Mouse (Mus musculus) myocyte (in vitro differentiated cells): ENCODE data around the gene Taf8. TPM values are rescaled to one million over a fixed set of nuclear protein-coding genes. Genes with fewer than 3 reads are reported as not detected.
A peak's percentile ranks its signal among the peaks of the same experiment; 100 is the strongest.

Source experiments
- H3K27me3 ChIP-seq: one replicate; pipeline ENCODE4 v1.6.1; 2011; ENCODE audit not compliant: control insufficient read depth, insufficient read depth, insufficient read length
- H3K36me3 ChIP-seq: one replicate; pipeline ENCODE4 v1.6.1; 2011; ENCODE audit not compliant: control insufficient read depth, insufficient read depth
- H3K4me2 ChIP-seq: one replicate; pipeline ENCODE4 v1.6.1; 2011; ENCODE audit warnings: low read depth, control low read depth
- H3K4me3 ChIP-seq: one replicate; pipeline ENCODE4 v1.5.1; 2011; ENCODE audit warnings: mild to moderate bottlenecking, control low read depth, moderate library complexity
- H3K79me2 ChIP-seq: one replicate; pipeline ENCODE4 v1.6.1; 2011; ENCODE audit not compliant: control insufficient read depth, insufficient read depth
- H3ac ChIP-seq: one replicate; pipeline ENCODE4 v1.6.1; 2011; ENCODE audit not compliant: control insufficient read depth, insufficient read length
- CEBPB ChIP-seq: IDR thresholded peaks from 2 replicates; pipeline ENCODE4 v1.6.1; 2011; ENCODE audit warnings: mild to moderate bottlenecking, moderate library complexity; ENCODE audit not compliant: poor library complexity, insufficient read depth, severe bottlenecking
- E2F4 ChIP-seq: IDR thresholded peaks from one replicate; pipeline ENCODE4 v1.6.1; 2011; ENCODE audit warnings: mild to moderate bottlenecking, control low read depth, moderate library complexity; ENCODE audit not compliant: insufficient read depth
- MAX ChIP-seq: IDR thresholded peaks from one replicate; pipeline ENCODE4 v1.6.1; 2011; ENCODE audit warnings: low read depth, mild to moderate bottlenecking, control low read depth
- MYOD1 ChIP-seq, 3 experiments: IDR thresholded peaks; one replicate each; pipeline ENCODE4 v1.6.1; 2011; ENCODE audit warnings: control low read depth in 2 of 3, low read depth in 2 of 3, mild to moderate bottlenecking in 2 of 3, moderate library complexity in 1 of 3; ENCODE audit not compliant: insufficient read length in 2 of 3, control insufficient read depth in 1 of 3
- MYOG ChIP-seq, 3 experiments: IDR thresholded peaks; one replicate each; pipeline ENCODE4 v1.6.1; 2011; ENCODE audit warnings: control low read depth in 2 of 3, low read depth in 2 of 3, mild to moderate bottlenecking in 2 of 3; ENCODE audit not compliant: insufficient read length in 2 of 3, control insufficient read depth in 1 of 3, insufficient read depth in 1 of 3
- POLR2A ChIP-seq: IDR thresholded peaks from one replicate; pipeline ENCODE4 v1.6.1; 2011; ENCODE audit warnings: low read depth, mild to moderate bottlenecking, control low read depth, moderate library complexity; ENCODE audit not compliant: insufficient read length
- POLR2AphosphoS2 ChIP-seq: IDR thresholded peaks from one replicate; pipeline ENCODE4 v1.6.1; 2011; ENCODE audit warnings: low read depth, control low read depth; ENCODE audit not compliant: insufficient read length
- REST ChIP-seq: IDR thresholded peaks from one replicate; pipeline ENCODE4 v1.6.1; 2011; ENCODE audit warnings: mild to moderate bottlenecking, control low read depth, moderate library complexity; ENCODE audit not compliant: insufficient read depth, insufficient read length
- SRF ChIP-seq: IDR thresholded peaks from one replicate; pipeline ENCODE4 v1.6.1; 2011; ENCODE audit warnings: low read depth; ENCODE audit not compliant: control insufficient read depth, insufficient read length
- TCF12 ChIP-seq: IDR thresholded peaks from one replicate; pipeline ENCODE4 v1.6.1; 2011; ENCODE audit warnings: mild to moderate bottlenecking, control low read depth; ENCODE audit not compliant: poor library complexity, insufficient read depth, severe bottlenecking
- TCF3 ChIP-seq: IDR thresholded peaks from one replicate; pipeline ENCODE4 v1.6.1; 2011; ENCODE audit warnings: low read depth, control low read depth; ENCODE audit not compliant: insufficient read length
- USF1 ChIP-seq: IDR thresholded peaks from one replicate; pipeline ENCODE4 v1.6.1; 2011; ENCODE audit warnings: low read depth, mild to moderate bottlenecking, control low read depth, moderate library complexity
- polyA plus RNA-seq: library from polyadenylated mRNA; unstranded; fragments of >200 nt; fragmentation: generic; extraction: Trizol; gene quantifications from one replicate; pipeline ENCODE4 v1.2.1, GENCODE M21; 2012; ENCODE audit warnings: missing spikeins

Gene Taf8
- polyA plus RNA-seq, 1 experiment = 13.4 TPM

- TF ChIP-seq MYOG (IDR thresholded peaks at IDR 0.05; ENCODE audit: control insufficient read depth in 1 of 3, insufficient read depth in 1 of 3, insufficient read length in 2 of 3, low read depth in 2 of 3) (no peak), CEBPB (no peak), TCF3 (no peak), TCF12 (no peak), USF1 (no peak), POLR2A (no peak), E2F4 (no peak), MYOD1 (IDR thresholded peaks at IDR 0.05; ENCODE audit: control insufficient read depth in 1 of 3, insufficient read length in 2 of 3, low read depth in 2 of 3) (no peak), POLR2AphosphoS2 (no peak), SRF (no peak), MAX (no peak), REST (no peak)
- Histone ChIP-seq H3K36me3 (no peaks in the 10 kb centered on the region), H3K4me3 (no peak overlapping the region), H3ac (no peak overlapping the region), H3K4me2 (no peak overlapping the region), H3K27me3 (peaks cover 60% of the 10 kb centered on the region), H3K79me2 (no peaks in the 10 kb centered on the region)
Observed at GRCm38 (mm10) chr17:47465016-47465415, 37.1 kb downstream of the Taf8 start.

GRCm38 (mm10) chr17:47464248-47464965 is 37.7 kb downstream of the Taf8 start:
- Histone ChIP-seq H3K36me3 (no peaks in the 10 kb centered on the region), H3K4me3 (no peak overlapping the region), H3ac (no peak overlapping the region), H3K4me2 (no peak overlapping the region), H3K27me3 (peaks cover 61% of the 10 kb centered on the region), H3K79me2 (no peaks in the 10 kb centered on the region)
- TF ChIP-seq TCF12 (no peak), E2F4 (no peak), SRF (no peak), USF1 (no peak), TCF3 (no peak), POLR2A (no peak), MYOD1 (IDR thresholded peaks at IDR 0.05; ENCODE audit: control insufficient read depth in 1 of 3, insufficient read length in 2 of 3, low read depth in 2 of 3) (no peak), REST (no peak), CEBPB (no peak), MYOG (IDR thresholded peaks at IDR 0.05; ENCODE audit: control insufficient read depth in 1 of 3, insufficient read depth in 1 of 3, insufficient read length in 2 of 3, low read depth in 2 of 3) (no peak), MAX (no peak), POLR2AphosphoS2 (no peak)

- no peak overlapping the region for H3ac ChIP-seq
- TF ChIP-seq TCF12 (no peak), SRF (no peak), CEBPB (no peak), POLR2AphosphoS2 (no peak), MYOD1 (IDR thresholded peaks at IDR 0.05; ENCODE audit: control insufficient read depth in 1 of 3, insufficient read length in 2 of 3, low read depth in 2 of 3) (no peak), MAX (no peak), USF1 (no peak), E2F4 (no peak), POLR2A (no peak), MYOG (IDR thresholded peaks at IDR 0.05; ENCODE audit: control insufficient read depth in 1 of 3, insufficient read depth in 1 of 3, insufficient read length in 2 of 3, low read depth in 2 of 3) (no peak), REST (no peak)
- no peak overlapping the region for H3K4me3 ChIP-seq
- H3K79me2 ChIP-seq = no peaks in the 10 kb centered on the region
- no peak overlapping the region for H3K4me2 ChIP-seq
- H3K27me3 ChIP-seq = peaks cover 55% of the 10 kb centered on the region
- no peaks in the 10 kb centered on the region for H3K36me3 ChIP-seq
Observed at GRCm38 (mm10) chr17:47462728-47463388, 39.2 kb downstream of the Taf8 start.

GRCm38 (mm10) chr17:47462209-47462608 is 39.9 kb downstream of the Taf8 start:
- Histone ChIP-seq H3ac (no peak overlapping the region), H3K4me2 (no peak overlapping the region), H3K36me3 (no peaks in the 10 kb centered on the region), H3K79me2 (no peaks in the 10 kb centered on the region), H3K4me3 (no peak overlapping the region), H3K27me3 (peaks cover 55% of the 10 kb centered on the region)
- no peak for TF ChIP-seq USF1
- peak in 2 of 3 experiments; percentile 61 to 83 for TF ChIP-seq MYOG (IDR thresholded peaks at IDR 0.05; ENCODE audit: control insufficient read depth in 1 of 3, insufficient read depth in 1 of 3, insufficient read length in 2 of 3, low read depth in 2 of 3)
- peak in 1 of 3 experiments; percentile 86 for TF ChIP-seq MYOD1 (IDR thresholded peaks at IDR 0.05; ENCODE audit: control insufficient read depth in 1 of 3, insufficient read length in 2 of 3, low read depth in 2 of 3)
- TF ChIP-seq SRF = no peak
- no peak for TF ChIP-seq REST
- TF ChIP-seq CEBPB = no peak
- peak; percentile 52 for TF ChIP-seq TCF12
- no peak for TF ChIP-seq MAX
- TF ChIP-seq TCF3 = peak; percentile 40
- no peak for TF ChIP-seq POLR2A
- no peak for TF ChIP-seq E2F4
- no peak for TF ChIP-seq POLR2AphosphoS2
